Mouse (Mus musculus): ENCODE data around the gene Tmem132b.

Tmem132b gene

DNA sequence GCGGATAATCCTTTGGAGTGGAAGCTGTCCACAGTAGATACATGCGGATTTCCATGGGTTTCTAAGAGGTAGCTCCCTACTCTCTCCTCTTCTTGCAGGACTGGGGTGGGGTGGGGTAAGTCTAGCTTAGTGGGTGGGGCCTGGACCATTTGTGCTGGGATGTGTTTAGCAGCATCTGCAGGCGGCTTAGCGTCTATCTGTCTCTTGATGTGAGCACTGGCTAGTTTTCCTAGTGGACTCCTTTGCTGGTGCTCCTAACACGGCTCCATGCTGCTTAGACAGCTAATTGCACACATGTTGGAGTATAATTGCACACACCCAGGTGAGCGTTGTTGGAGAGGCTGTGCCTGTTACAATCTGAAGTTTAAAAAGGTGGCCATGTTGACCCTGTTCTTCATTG lies 149.3 kb downstream of the Tmem132b start:
- no peak for DNase-seq

DNA sequence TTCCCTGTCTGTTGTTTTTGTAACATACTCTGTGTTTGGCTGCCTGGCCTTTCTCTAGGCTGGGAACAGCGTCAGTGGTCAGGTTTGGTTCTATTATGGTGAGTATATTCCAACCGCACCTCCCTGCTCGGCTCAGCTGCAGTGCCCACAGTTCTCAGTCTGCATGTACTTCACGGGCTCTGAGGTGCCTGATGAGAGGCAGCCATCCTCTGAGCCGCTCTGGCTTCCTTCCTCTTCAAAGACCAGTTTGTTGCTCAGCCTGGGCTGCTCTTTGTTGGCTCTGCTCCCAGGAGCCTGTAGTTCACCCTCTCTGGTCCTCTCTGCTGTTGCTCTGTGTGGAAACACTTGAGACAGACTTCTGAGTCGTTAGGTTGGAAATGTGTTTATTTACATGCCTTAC lies 151.9 kb downstream of the Tmem132b start:
- no peak for DNase-seq

DNA sequence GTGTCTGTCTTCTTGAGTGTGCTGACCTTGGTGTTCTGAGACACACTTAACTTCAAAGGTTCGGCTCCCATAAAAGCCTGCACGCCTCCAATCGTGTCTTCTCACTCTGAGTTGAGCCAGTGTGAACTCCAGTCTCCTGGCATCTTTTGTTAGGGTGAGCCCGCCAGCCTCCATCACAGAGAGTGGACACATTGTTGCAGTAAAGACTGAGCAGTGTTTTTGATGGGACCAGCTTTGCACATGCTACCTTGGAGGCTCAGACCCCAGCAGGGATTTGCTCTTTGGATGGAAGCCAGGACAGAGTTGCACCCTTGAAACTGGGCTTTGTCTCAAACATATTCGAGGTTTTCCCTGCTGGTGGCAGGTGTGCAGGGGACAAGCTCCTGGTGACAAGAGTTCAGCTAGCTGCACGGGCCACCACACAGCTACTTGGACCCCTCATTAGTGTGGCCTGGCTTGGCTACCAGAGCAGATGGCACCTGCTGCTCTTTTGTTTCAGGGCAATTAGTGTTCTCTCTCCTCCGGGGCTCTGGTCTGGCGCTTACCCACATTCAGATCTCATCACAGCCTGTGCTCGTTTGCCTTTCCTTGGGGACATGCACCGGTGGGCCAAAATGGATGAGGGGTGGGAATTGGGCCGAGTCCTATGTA lies 154.2 kb downstream of the Tmem132b start:
- DNase-seq, result no peak

DNA sequence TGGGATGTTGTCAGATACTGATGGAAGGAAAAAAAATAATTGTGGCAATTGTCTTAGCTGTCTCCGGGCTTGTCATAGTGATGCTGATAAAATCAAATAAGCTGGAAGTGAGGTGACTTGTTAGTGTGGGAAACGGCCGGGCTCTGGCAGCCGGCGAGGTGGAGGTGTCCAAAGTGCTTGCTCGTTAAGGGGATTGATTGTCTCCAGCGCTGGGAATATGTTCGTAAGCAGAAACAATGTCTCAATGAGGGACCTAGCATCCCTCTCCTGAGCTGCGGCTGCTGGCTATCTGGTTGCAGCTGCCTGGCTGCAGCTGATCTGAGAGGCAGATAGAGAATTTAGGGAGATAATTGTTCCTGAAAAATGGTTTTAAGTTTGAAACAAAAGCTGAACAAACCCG lies 161.0 kb downstream of the Tmem132b start:
- DNase-seq, result no peak

DNA sequence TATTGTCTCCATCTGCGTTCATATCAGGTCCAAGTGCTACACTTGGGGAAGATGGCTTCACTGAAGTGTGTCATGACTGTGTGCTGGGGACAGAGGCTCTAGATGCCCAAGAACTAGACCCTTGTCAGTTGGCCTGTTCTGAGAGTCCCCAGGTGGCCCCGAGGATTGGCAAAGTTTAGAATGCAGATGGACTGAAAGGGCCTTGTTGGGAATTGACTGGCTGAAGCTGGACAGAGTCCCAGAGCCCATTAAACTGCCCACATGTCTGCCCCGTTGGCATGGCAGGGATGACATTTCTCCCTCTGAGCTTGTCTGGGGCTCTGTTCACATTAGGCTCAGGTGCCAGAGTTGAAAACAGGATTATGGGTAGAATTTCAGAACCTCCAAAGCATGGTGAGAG lies 167.8 kb downstream of the Tmem132b start:
- DNase-seq, result no peak

DNA sequence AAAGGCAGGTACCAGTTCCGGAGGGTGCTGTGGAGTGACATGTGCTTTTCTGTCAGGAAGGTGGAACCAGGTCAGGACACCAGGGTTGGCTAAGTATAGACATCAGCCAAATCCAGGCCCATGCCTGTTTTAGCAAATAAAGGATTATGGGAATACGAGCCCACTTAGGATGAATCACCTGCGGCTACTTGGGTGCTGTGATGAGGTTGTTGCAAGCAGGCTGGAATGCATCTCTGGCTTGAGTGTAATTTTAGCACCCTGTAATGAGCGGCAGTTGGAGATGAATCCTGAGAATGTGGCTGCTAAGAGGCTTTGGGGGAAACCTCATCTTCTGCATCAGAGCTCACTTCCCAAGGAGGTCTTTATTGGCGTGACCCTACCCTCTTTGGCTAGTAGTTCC lies 168.7 kb downstream of the Tmem132b start:
- no peak for DNase-seq

DNA sequence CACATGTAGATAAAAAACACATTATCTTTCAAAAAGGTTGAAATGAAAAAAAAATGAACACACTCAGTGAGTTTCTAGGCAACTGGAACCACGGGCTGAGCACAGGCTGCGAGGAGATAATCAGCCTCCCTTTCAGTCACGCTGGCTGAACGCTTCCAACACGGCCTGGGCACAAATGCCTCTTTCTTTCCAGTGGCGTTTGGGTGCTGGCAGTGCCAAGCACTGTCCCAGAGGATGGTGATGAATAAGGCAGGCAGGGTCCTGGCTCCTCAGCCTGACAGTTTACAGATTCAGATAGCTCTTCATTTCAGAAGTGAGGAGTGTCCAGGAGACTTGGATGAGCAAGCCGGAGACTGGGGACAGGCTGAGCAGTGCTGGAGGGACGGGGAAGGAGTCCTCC lies 173.8 kb downstream of the Tmem132b start:
- no peak for DNase-seq

DNA sequence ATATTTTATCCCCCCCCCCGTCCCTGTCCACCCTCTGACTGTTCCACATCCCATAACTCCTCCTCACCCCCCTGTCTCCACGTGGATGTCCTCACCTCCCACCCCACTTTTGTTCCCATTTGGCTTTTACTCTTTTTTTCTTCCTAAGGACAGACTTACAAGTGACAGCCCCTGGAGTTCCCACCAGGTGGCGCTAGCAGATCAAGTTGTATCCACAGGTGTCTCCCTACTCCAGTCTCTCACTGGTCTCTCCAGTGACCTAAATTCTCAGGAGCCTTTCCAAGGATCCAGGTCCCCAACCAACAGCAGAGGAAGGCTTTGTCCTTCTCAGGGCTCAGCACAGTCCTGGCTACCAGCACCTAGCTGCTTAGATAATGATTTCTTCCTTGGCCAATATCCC lies 177.6 kb downstream of the Tmem132b start:
- peak; percentile 4 to 13 for DNase-seq

DNA sequence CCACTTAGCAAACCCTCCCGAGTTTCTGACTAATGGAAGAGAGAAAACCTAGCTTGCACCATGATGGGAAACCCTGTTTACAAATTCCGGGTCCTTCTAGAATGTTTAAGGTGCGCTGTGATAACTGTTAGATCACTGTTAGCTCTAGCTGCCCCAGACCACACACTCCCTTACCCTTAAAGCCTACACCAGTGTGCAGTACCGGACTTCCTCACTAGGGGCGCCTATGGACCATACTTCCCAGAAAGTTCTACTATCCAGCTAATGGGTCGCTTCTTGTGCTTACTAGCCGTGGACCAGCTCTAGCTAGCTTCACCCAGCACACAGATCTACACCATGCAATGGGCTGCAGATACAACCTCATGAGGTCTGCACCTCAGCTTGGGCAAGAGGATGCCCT lies 195.2 kb downstream of the Tmem132b start:
- no peak for DNase-seq

DNA sequence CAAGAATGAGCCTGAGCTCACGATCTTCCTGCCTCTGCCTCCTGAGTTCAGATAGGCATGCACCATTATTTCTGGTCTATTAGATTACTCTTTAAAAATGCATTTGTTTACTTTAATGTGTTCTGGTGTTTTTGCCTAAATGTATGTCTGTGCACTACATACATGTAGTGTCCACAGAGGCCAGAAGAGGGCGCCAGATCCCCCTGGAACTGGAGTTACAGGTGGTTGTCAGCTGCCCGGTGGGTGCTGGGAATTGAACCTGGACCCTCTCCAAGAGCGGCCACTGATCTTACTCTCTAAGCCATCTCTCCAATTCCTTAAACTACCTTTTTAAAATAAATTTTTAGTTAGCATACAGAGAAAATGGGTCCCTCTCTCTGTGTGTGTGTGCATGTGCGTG lies 195.9 kb downstream of the Tmem132b start:
- DNase-seq, result no peak

DNA sequence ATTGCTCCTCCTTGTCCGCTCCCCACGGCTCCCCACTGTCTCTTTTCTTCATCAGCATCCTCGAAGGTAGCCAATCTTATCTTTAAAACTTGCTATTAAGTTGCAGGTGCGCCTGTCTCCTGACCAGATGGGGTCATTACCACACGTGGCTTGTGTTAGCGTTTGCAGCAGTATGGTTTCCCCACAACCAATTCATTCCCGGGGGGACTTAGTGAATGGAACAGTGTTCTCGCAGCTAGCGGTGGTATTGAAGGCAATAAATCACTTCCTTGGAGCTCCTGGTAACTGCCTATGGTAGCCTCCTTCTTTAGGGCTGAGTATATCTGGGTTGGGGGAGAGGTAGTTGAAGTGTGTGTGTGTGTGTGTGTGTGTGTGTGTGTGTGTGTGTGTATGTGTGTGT lies 196.4 kb downstream of the Tmem132b start:
- DNase-seq, result no peak

DNA sequence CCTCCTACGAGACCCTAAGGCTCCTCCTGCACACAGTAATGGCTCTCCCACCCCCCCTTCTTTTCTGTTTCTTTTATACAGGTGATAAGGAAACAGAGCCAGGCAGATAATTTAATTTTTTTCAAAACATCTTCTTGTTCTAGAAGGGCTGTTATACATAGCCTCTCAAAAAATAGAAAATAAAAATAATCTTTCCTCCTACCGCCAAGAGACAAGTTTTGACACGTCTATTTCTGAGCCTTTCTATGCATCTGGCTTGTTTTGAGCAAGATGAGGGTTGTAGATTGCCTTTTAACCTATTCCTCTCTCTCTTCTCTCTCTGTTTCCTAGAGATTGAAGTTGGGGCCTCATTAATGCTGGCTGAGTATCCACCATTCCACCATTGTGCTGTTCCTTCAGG lies 196.9 kb downstream of the Tmem132b start:
- no peak for DNase-seq

DNA sequence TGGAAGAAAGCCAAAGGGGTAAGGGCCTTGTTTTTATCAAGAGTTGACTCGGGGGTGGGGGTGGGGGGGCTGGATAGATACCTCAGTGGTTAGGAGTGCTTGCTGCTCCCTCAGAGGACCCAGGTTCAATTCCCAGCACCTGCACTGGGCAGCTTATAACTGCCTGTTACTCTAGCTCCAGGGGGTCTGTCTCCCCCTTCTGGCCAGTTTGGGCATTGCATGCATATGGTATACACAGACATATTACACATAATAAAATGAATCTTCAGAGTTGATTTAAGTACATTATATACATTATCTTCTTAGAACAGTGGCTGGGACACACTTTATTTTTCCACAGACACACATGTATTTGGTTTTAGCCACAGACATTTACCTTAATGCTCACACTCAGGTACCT lies 202.2 kb downstream of the Tmem132b start:
- no peak for DNase-seq

DNA sequence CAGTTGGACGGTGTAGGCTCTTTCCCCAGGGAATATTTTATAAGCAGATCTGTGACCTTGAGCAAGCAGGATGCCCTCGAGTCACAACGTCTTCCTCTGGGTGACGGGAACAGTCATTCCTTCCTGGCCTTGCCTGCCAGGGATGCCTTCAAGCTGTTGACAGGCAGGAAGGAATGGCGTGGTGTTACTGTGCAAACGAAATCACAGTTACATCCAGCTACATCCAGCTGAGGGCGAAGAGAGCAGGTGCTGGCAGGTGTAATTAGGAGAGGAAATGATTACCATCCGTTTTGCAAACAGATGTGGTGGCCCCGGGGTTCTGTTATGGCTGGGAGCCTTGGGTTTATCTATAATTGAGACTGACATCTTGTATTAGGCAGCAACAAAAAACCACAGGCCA lies 205.5 kb downstream of the Tmem132b start:
- peak in 1 of 2 experiments; percentile 1 for DNase-seq

DNA sequence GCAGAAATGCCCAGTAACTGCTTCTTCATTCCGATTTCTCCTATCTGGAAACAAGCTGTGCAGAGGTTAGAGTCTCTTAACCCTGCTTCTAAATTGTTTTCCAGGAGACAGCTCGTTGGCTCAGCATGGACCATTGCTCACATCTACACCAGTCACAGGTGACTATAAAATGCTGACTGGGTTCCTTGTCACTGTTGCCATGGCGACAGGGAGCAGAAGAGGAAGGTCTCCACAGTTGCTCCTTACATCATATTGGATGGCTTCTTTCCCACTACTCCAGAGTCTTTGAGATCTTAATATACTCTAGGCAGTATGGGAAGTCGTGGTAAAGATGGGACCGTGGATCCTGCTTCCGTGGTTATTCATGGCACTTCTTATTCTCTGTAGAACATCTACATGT lies 211.9 kb downstream of the Tmem132b start:
- no peak for DNase-seq

DNA sequence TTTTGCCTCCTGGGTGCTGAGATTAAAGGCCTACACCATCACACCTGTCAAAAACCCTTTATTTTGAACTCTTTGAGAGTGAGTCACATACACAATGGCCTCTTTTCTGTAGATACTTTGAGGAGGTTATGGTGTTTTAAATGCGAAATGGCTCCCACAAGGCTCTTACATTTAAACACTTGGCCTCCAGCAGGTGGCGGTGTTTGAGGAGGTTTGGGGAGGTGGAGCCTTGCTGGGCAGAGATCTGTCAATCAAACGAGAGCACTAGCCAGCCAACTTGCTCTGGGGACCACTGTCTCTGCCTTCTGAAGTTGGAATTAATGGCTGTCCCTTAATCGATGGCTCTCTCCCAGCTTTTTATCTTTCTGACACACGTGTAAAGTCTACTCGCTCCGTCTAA lies 214.2 kb downstream of the Tmem132b start:
- no peak for DNase-seq

DNA sequence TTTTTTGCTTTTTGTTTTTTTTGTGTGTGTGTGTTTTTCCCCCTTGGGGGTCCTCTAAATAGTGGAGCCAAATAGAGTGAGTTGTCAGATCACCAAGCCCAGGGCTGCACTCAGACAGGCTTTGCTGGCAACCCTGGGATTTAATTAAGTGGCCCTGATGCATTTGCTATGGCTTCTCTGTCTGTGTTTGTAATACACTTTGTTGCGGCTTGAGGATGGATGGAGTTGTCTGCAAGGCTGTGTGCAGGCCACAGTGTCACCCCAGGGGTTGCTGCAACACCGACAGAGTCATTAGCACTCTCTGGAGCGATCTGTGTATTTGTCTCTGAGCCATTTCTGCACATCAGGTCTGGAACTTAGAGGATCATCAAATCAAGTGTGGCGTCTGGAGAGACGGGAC lies 219.9 kb downstream of the Tmem132b start:
- peak in 1 of 2 experiments; percentile 0 for DNase-seq

DNA sequence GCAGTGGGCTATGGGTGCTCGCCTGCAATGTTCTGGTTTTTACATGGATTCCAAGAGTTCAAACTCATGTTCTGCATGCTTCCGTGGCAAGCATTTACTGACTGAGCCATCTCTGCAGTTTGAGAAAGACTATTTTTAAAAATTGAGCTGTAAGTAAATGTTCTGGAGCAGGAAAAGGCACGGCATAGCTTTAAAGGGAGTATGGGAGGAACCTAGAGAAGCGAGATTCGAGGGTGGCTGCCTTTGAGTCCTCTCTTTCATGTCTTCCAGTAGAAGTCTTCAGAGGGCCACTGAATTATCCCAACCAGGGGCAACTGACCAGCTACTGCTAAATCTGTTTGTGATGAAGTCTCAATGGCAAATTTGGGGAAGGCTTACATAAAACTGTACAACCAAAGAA lies 221.0 kb downstream of the Tmem132b start:
- no peak for DNase-seq

DNA sequence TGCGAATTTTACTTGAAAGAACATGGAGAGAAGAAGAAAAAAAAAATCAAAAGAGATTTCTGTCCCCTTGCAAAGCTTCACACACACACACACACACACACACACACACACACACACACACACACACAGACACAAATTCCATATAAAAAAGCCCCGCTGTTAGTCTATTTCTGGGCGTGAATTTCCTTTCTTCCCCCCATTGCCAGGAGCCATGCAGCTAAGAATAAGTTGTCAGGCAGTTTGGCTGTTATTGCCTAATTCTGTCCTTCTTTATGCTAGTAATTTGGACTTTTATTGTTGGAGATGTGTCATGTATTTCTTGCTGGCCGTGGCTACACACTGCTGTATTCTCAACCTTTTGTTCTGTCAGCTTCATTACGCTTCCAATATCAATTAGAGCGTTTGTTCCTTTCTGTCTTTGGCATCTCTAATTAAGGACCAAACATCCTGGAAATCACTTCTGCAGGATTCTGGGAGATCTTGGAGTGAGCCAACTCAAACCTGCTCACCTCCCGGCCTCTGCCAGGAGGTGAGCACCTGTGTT lies 225.5 kb downstream of the Tmem132b start:
- DNase-seq, result no peak

DNA sequence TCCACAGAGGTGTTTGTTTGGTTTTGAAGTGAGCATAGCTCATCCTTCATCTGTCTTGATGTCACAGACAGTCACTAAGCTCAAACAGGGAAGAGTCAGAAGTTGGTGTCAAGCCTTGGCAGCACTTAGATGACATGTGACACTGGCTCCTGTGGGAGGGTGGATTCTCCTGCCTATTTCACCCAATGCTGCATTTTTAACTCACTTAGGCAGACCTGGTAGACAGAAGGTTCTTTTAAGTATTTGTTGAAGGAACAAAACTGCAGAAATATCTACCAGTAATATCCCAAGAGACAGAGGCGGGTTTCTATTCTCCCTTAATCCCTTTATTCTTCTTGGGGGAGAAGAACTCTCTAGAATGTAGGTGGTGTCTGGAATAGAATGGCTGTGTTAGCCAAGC lies 226.9 kb downstream of the Tmem132b start:
- DNase-seq, result no peak

DNA sequence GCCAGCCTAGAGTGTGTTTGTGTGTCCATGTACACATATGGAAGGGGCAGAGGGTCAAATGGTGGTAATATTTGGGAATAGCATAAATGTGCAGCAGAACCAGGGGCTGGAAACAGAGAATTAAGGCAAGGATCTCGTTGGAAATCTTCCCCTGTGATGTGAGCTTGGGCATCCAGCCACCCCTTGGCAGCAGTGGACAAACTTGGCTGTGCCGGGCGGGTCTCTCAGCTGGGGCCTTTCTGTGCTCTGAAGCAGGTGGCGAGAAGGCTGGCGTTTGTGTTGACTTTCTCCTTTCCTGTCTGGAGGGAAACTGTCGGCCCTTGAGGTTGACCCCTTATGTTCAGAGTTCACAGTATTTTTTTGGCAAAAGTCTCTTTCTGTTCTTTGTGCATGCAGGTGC lies 235.4 kb downstream of the Tmem132b start:
- DNase-seq, result no peak

DNA sequence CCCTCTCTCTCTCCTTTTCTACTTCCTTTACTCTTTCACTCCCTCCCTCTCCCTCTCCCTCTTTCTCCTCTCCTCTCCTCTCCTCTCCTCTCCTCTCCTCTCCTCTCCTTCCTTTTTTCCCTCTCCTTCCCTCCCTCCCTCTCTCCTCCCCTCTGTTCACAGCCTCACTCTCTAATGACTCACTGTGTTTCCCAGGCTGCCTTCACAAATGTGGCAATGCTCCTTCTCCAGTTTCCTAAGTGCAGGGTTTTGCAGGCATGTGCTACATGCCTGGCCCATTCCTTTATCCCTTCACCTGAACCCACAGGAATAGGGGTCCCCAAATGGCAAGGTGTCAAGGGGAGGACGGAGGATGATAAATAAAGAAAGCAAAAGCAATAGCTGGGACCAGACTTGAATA lies 236.4 kb downstream of the Tmem132b start:
- DNase-seq, result no peak

DNA sequence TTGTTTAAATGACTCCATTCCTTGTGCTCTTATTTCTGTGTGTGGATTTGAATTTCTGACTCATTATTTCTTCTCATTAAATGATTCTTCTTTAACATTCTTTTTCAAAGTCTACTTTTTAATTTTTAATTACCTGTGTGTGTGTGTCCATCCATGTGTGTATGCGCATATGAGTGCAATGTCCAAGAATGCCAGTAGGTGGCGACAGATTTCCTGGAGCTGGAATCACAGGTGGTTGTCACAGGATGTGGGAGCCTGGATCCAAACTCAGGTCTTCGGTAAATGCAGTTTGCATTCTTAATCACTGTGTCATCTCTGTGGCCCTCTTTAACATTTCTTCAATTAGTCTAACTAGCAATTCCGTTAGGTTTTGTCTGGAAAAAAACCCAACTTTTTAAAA lies 240.7 kb downstream of the Tmem132b start:
- no peak for DNase-seq

DNA sequence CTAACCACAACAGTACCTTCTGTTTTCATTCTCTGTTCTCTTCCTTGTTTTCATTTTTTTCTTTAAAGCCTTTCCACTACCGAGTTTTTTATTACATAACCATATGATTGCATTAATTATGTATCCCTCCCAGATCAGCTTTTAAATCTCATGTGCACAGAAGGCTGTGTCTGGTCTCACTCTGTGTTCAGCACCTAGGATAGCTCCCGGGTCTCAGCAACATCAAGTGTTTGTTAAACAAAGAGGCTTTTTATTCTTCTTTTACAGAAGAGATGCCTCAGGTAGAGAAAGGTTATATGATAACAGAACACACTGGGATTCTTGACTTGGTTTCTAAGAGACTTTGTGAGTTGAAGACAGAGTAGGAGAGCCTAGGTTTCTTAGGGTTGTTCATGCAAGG lies 241.2 kb downstream of the Tmem132b start:
- no peak for DNase-seq

DNA sequence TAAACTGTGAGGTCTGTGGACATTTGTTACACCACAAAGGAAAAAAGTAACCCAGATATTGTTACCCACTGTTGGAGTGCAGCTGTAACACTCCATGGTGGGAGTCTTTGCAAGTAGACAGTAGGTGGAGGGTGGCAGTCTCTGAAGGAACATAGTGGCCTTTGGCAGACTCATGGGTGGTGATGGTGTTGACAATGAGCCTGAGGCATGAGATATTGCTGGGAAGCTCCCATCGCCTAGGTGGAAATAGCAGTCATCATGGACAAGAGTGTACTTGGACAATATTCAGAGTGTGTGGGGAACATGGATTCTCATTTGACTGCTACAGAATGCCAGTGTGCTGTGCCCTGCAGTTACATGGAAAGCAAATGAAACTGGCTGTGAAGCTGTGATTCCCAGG lies 248.8 kb downstream of the Tmem132b start:
- no peak for DNase-seq

Measured in lung, adult 18-20 months (tissue).